In genomic region chr1:39641667-39642066, GRCm38 (mm10) we compare ENCODE assay signal across 23 mouse cellular contexts. TPM values are rescaled to one million over a fixed set of nuclear protein-coding genes. Genes with fewer than 3 reads are reported as not detected.
DNase-seq lines count a peak whose midpoint lies in the region; ATAC-seq and TF ChIP-seq lines count a peak whose summit lies in the region.
"Had no signal": no experiment of that assay in that cellular context is flagged by ENCODE, and none has a peak within 500 bp of the region (broad histone marks: within the 10 kb centered on the region; RNA-seq: fewer than 3 reads in every experiment).

No protein-coding gene starts in this region.

- H3K36me3 ChIP-seq in hindbrain, postnatal 0 days (ENCODE audit: insufficient read depth, low read length), result no peaks in the 10 kb centered on the region
- no peaks in the 10 kb centered on the region for H3K36me3 ChIP-seq in hindbrain, embryonic 11.5 days (ENCODE audit: control insufficient read depth, insufficient read depth, low read length)
- no peaks in the 10 kb centered on the region for H3K36me3 ChIP-seq in lung, embryonic 14.5 days (ENCODE audit: insufficient read depth)
- H3K36me3 ChIP-seq in E14TG2a.4 (ENCODE audit: insufficient read depth, low read length), result no peaks in the 10 kb centered on the region
- H3K36me3 ChIP-seq: heart, embryonic 13.5 days; limb, embryonic 10.5 days had no signal

- ATAC-seq in hindbrain, postnatal 0 days, result no peak
- ATAC-seq in hindbrain, embryonic 11.5 days (ENCODE audit: low FRiP score), result no peak
- no peak for ATAC-seq in lung, embryonic 14.5 days (ENCODE audit: insufficient read depth)
- ATAC-seq: forebrain, embryonic 16.5 days had no signal

- no peak for TF ChIP-seq POLR2A in bone marrow macrophage, adult 2 months (IDR thresholded peaks at IDR 0.05; ENCODE audit: borderline replicate concordance, low read depth, low read length)

- 88% methylated on average over 7 of the region's 7 CpGs for WGBS in hindbrain, postnatal 0 days
- 87% methylated on average over 7 of the region's 7 CpGs for WGBS in hindbrain, embryonic 11.5 days
- WGBS in lung, embryonic 14.5 days, result 83% methylated on average over 7 of the region's 7 CpGs

- H3K9me3 ChIP-seq in hindbrain, postnatal 0 days (ENCODE audit: low read length), result peaks cover 3% of the 10 kb centered on the region; the same call in 1 of the 2 replicates
- H3K9me3 ChIP-seq in hindbrain, embryonic 11.5 days (ENCODE audit: control insufficient read depth, low read length), result no peaks in the 10 kb centered on the region
- H3K9me3 ChIP-seq in lung, embryonic 14.5 days (ENCODE audit: low read depth, low read length), result no peaks in the 10 kb centered on the region
- H3K9me3 ChIP-seq in E14TG2a.4 (ENCODE audit: low read length), result peaks cover 4% of the 10 kb centered on the region; the same call in 1 of the 2 replicates
- H3K9me3 ChIP-seq: limb, embryonic 10.5 days had no signal

- no peak for DNase-seq in hindbrain, postnatal 0 days (ENCODE audit: low spot score)
- no peak for DNase-seq in hindbrain, embryonic 11.5 days (ENCODE audit: low spot score)
- DNase-seq in lung, embryonic 14.5 days, result no peak
- no peak for DNase-seq in lung, postnatal 36 days
- DNase-seq in adrenal gland, adult 2 months, result no peak
- no peak for DNase-seq in layer of hippocampus, adult 9-11 months
- DNase-seq: adrenal gland, adult 8-10 months; cerebellum, adult 8-10 months; heart, postnatal 4 days; kidney, adult 9 months; kidney, postnatal 4 days; right cerebral cortex, postnatal 25 days had no signal

- H3K27ac ChIP-seq in hindbrain, postnatal 0 days, result no peak overlapping the region
- no peak overlapping the region for H3K27ac ChIP-seq in hindbrain, embryonic 11.5 days (ENCODE audit: low read depth, low read length)
- H3K27ac ChIP-seq in lung, embryonic 14.5 days (ENCODE audit: low read depth), result no peak overlapping the region
- H3K27ac ChIP-seq in bone marrow macrophage, adult 2 months (ENCODE audit: insufficient read depth, low read depth, low read length), result no peak overlapping the region
- H3K27ac ChIP-seq: heart, embryonic 13.5 days; limb, embryonic 10.5 days; macrophage had no signal

- H3K4me3 ChIP-seq in hindbrain, postnatal 0 days (ENCODE audit: low read length), result no peak overlapping the region
- no peak overlapping the region for H3K4me3 ChIP-seq in hindbrain, embryonic 11.5 days (ENCODE audit: low read depth, low read length)
- H3K4me3 ChIP-seq in lung, embryonic 14.5 days (ENCODE audit: low read depth, low read length), result no peak overlapping the region
- no peak overlapping the region for H3K4me3 ChIP-seq in E14TG2a.4 (replicated peaks; ENCODE audit: low read length)
- no peak overlapping the region for H3K4me3 ChIP-seq in bone marrow macrophage, adult 2 months (ENCODE audit: insufficient read depth, low read length)
- H3K4me3 ChIP-seq: erythroblast, embryonic 14.5 days; heart, embryonic 13.5 days; limb, embryonic 10.5 days had no signal

- H3K27me3 ChIP-seq in hindbrain, postnatal 0 days (ENCODE audit: insufficient read depth, low read length), result no peaks in the 10 kb centered on the region
- no peaks in the 10 kb centered on the region for H3K27me3 ChIP-seq in hindbrain, embryonic 11.5 days (ENCODE audit: control insufficient read depth, insufficient read depth, low read length)
- no peaks in the 10 kb centered on the region for H3K27me3 ChIP-seq in lung, embryonic 14.5 days (ENCODE audit: insufficient read depth, low read length)
- no peaks in the 10 kb centered on the region for H3K27me3 ChIP-seq in E14TG2a.4 (ENCODE audit: insufficient read depth, low read length)
- H3K27me3 ChIP-seq: heart, embryonic 13.5 days had no signal

- peaks cover 5% of the 10 kb centered on the region for H3K4me1 ChIP-seq in hindbrain, postnatal 0 days (ENCODE audit: insufficient read depth, low read length)
- no peaks in the 10 kb centered on the region for H3K4me1 ChIP-seq in hindbrain, embryonic 11.5 days (replicated peaks; ENCODE audit: control insufficient read depth, insufficient read depth, low read length)
- no peaks in the 10 kb centered on the region for H3K4me1 ChIP-seq in lung, embryonic 14.5 days (ENCODE audit: insufficient read depth)
- peaks cover 18% of the 10 kb centered on the region for H3K4me1 ChIP-seq in E14TG2a.4 (replicated peaks; ENCODE audit: low read depth, low read length)
- peaks cover 10% of the 10 kb centered on the region for H3K4me1 ChIP-seq in bone marrow macrophage, adult 2 months (ENCODE audit: control insufficient read depth, insufficient read depth, low read length)

- no peak overlapping the region for H3K9ac ChIP-seq in hindbrain, postnatal 0 days (replicated peaks; ENCODE audit: low read length)
- H3K9ac ChIP-seq in hindbrain, embryonic 11.5 days (ENCODE audit: low read depth, low read length), result no peak overlapping the region
- H3K9ac ChIP-seq in lung, embryonic 14.5 days, result no peak overlapping the region
- H3K9ac ChIP-seq: heart, embryonic 13.5 days had no signal

- peak; percentile 23 for TF ChIP-seq CTCF in hindbrain, postnatal 0 days (IDR thresholded peaks at IDR 0.05; ENCODE audit: low read depth)
- peak; percentile 16; the same call in 1 of the 2 replicates for TF ChIP-seq CTCF in lung, embryonic 14.5 days (IDR thresholded peaks at IDR 0.05; ENCODE audit: low read depth)
- peak; percentile 65 for TF ChIP-seq CTCF in E14TG2a.4 (conservative IDR thresholded peaks at IDR 0.05; ENCODE audit: low read length)
- TF ChIP-seq CTCF in bone marrow macrophage, adult 2 months (IDR thresholded peaks at IDR 0.05; ENCODE audit: low read depth, low read length), result peak; percentile 25; the same call in 1 of the 2 replicates

- no peak overlapping the region for H3K4me2 ChIP-seq in hindbrain, postnatal 0 days (ENCODE audit: low read depth, low read length)
- H3K4me2 ChIP-seq in hindbrain, embryonic 11.5 days (replicated peaks; ENCODE audit: low read depth, low read length), result no peak overlapping the region
- no peak overlapping the region for H3K4me2 ChIP-seq in lung, embryonic 14.5 days
- H3K4me2 ChIP-seq: heart, embryonic 13.5 days; midbrain, embryonic 11.5 days had no signal

RNA-seq across cellular contexts. Expression of gene Creg2, which starts 9.6 kb away (rescaled TPM):
- total RNA-seq in hindbrain, postnatal 0 days (2014; rRNA removed), result 17.6 and 20.2 TPM in 2 replicates
- polyA plus RNA-seq in hindbrain, postnatal 0 days (2015; fragmentation: Nextera tagmentation; extraction: Ambion mirVana), result 14.1 and 15.7 TPM in 2 replicates
- 0.80 and 0.96 TPM in 2 replicates for polyA plus RNA-seq in hindbrain, embryonic 11.5 days (2014; fragmentation: Nextera tagmentation; extraction: Ambion mirVana)
- polyA plus RNA-seq in lung, embryonic 14.5 days (2014; fragmentation: Nextera tagmentation; extraction: Ambion mirVana), result 0.05 TPM in 1 of 2 replicates, not detected in the other
- polyA plus RNA-seq in bone marrow macrophage, adult 2 months (2012; ENCODE audit: insufficient read depth, insufficient read length, missing spikeins), result 4.5 and 5.3 TPM in 2 replicates
- total RNA-seq in adrenal gland, adult 2 months (2021), result under 1 TPM; 0.26 to 0.48 TPM
- 0.03 and 0.19 TPM in 2 replicates for polyA plus RNA-seq in adrenal gland, adult 2 months (2012; rRNA removed)
- total RNA-seq: common myeloid progenitor, adult 5-6 weeks; granulocyte monocyte progenitor cell, adult 5-6 weeks; heart, postnatal 4 days had no signal
- polyA plus RNA-seq: erythroblast, embryonic 14.5 days; heart, embryonic 13.5 days; liver, embryonic 16.5 days had no signal
